Mouse (Mus musculus): Measurements from ENCODE around the gene Gm14781.
"Not testable (repeated sequence)": the region's sequence is repeated elsewhere in the genome, so short reads cannot be mapped to it uniquely, and the experiment has no call there.

Gm14781 gene

DNA sequence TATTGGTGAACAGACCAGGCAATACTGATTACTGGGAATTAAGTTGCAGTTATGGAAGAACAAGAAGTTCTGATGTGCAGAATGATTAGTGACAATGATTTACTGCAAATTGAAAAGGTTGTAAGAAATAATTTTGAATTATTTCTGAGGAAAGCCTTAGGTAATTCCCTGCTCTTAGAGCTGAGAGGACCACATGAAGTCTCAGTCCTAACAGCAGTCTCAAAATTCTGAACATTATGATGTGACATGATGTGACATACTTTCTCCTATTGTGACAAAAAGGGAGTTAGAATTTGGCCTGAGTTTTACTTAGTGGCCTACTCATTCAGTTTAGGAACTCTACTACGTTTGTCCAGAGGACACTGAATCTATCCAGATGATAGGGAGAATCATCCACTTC, at the start of gene Gm14781:
Gene Gm14781, plus strand, starts transcription at position 301 of the 400 bp plus-strand sequence.
- not testable (repeated sequence) for DNase-seq (ENCODE audit: low read depth, low spot score)

DNA sequence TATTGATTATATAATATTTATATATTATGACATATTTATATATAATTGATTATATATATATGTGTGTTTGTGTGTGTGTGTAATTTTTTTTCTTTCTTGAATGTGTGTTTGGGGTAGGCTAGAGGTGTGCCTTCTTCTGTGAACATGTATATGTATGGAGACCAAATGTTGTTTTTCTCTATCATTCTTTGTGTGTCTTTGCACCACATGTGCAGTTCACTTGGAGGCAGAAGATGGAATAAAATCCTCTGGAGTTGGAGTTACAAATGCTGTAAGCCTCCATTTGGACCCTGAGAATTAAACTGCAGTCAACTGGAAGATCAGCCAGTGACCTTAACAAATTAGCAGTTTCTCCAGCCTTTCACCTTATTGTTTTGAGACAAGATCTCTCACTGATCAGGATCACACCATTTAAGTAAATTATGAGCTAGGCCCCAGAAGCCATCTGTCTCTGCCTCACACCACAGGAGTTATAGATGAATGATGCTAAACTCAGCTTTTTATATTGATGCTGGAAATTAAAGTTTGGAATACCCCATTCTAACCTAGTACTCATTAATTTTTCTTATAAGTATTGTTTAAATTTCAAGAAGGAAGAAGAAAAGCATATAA, 23.1 kb downstream of the Gm14781 start:
- not testable (repeated sequence) for DNase-seq (ENCODE audit: low read depth, low spot score)

Data from retina, adult 2 months (tissue).